Mouse (Mus musculus) MN1 (cell line): ENCODE data around the gene Dnah1.

Experiments
- DNase-seq: peaks from one replicate; pipeline ENCODE4 v3.0.0-alpha.2; 2016; ENCODE audit warnings: low spot score

The Dnah1 gene

GRCm38 (mm10) chr14:31323849-31324792 lies at the start of gene Dnah1:
Gene Dnah1 (minus strand): TSS chr14:31323896.
- DNase-seq: peak; percentile 25

- no peak for DNase-seq
Measured at GRCm38 (mm10) chr14:31369377-31369776, 45.7 kb upstream of the Dnah1 start.

- no peak for DNase-seq
Measured at GRCm38 (mm10) chr14:31367951-31368350, 44.3 kb upstream of the Dnah1 start.

GRCm38 (mm10) chr14:31365350-31365749 lies 41.7 kb upstream of the Dnah1 start:
- DNase-seq: peak; percentile 71

GRCm38 (mm10) chr14:31364589-31364988 lies 40.9 kb upstream of the Dnah1 start:
- DNase-seq: no peak

- no peak for DNase-seq
Measured at GRCm38 (mm10) chr14:31362236-31362635, 38.5 kb upstream of the Dnah1 start.

- no peak for DNase-seq
Measured at GRCm38 (mm10) chr14:31345367-31345766, 21.7 kb upstream of the Dnah1 start.

- DNase-seq: no peak
Measured at GRCm38 (mm10) chr14:31343241-31343640, 19.5 kb upstream of the Dnah1 start.

GRCm38 (mm10) chr14:31337947-31338346 lies 14.3 kb upstream of the Dnah1 start:
- no peak for DNase-seq

- DNase-seq: no peak
Measured at GRCm38 (mm10) chr14:31337406-31337805, 13.7 kb upstream of the Dnah1 start.

- peak; percentile 99 for DNase-seq
Measured at GRCm38 (mm10) chr14:31336369-31337155, 12.9 kb upstream of the Dnah1 start, which contains the start of gene Capn7. Gene Capn7 (plus strand): TSS chr14:31336638.

GRCm38 (mm10) chr14:31335765-31336164 lies 12.1 kb upstream of the Dnah1 start:
- DNase-seq: peak; percentile 19

- no peak for DNase-seq
Measured at GRCm38 (mm10) chr14:31330957-31331356, 7.3 kb upstream of the Dnah1 start.

GRCm38 (mm10) chr14:31329741-31330140 lies 6.0 kb upstream of the Dnah1 start:
- no peak for DNase-seq

GRCm38 (mm10) chr14:31327681-31328080 lies 4.0 kb upstream of the Dnah1 start:
- DNase-seq: no peak

GRCm38 (mm10) chr14:31327196-31327595 lies 3.5 kb upstream of the Dnah1 start:
- DNase-seq: no peak

- DNase-seq: no peak
Measured at GRCm38 (mm10) chr14:31326770-31327169, 3.1 kb upstream of the Dnah1 start.

- no peak for DNase-seq
Measured at GRCm38 (mm10) chr14:31325551-31325950, 1.9 kb upstream of the Dnah1 start.

- no peak for DNase-seq
Measured at GRCm38 (mm10) chr14:31324851-31325250, 1.2 kb upstream of the Dnah1 start.

GRCm38 (mm10) chr14:31323189-31323588 lies 507 bp downstream of the Dnah1 start:
- DNase-seq: no peak

GRCm38 (mm10) chr14:31322191-31322590 lies 1.5 kb downstream of the Dnah1 start:
- no peak for DNase-seq

- no peak for DNase-seq
Measured at GRCm38 (mm10) chr14:31321181-31321580, 2.5 kb downstream of the Dnah1 start.

- no peak for DNase-seq
Measured at GRCm38 (mm10) chr14:31319546-31319945, 4.2 kb downstream of the Dnah1 start.
